Mouse (Mus musculus) neutrophil, adult 5-6 weeks (primary cell): ENCODE data around the gene Sigirr. TPM values are rescaled to one million over a fixed set of nuclear protein-coding genes. Genes with fewer than 3 reads are reported as not detected.

Experiments
- ATAC-seq: fragments of 151-379, 151-347 bp; 2 replicates; pipeline ENCODE4 v1.8.0; 2017; ENCODE audit warnings: mild to moderate bottlenecking, moderate TSS enrichment; ENCODE audit not compliant: insufficient number of reproducible peaks, poor library complexity, low FRiP score, severe bottlenecking; ENCODE audit errors: extremely low read depth
- total RNA-seq: library from RNA; stranded (forward); fragments of 200-1000 nt; gene quantifications from 2 replicates; pipeline ENCODE4 v1.2.3, GENCODE M21; 2017

Gene Sigirr
- total RNA-seq, 1 experiment from 2014 or later: 21.9 TPM

GRCm38 (mm10) chr7:141064576-141064975, 35.8 kb downstream of the Sigirr start:
- ATAC-seq: peak; percentile 14; the same call in 1 of the 2 replicates

- ATAC-seq: no peak
Measured at GRCm38 (mm10) chr7:141064175-141064574, 36.2 kb downstream of the Sigirr start.

GRCm38 (mm10) chr7:141063353-141063752, 37.0 kb downstream of the Sigirr start:
- no peak for ATAC-seq

- ATAC-seq: no peak
Measured at GRCm38 (mm10) chr7:141062525-141062924, 37.8 kb downstream of the Sigirr start.

DNA sequence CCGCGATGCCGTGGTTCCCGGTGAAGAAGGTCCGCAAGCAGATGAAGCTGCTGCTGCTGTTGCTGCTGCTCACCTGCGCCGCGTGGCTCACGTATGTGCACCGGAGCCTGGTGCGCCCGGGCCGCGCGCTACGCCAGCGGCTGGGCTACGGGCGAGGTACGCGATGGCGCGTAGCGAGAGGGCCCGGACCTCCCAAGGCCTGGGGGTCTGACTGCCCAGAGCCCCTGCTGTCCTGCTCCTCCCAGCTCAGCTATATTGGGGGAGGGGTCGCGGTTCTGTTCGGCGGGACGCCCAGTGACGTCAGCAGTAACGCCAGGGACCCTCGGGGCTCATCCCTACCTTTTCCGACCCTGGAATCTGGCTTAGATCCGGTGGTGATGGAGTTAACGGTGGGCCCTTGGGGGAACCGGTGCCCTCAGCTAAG, 39.1 kb downstream of the Sigirr start:
- ATAC-seq: no peak

DNA sequence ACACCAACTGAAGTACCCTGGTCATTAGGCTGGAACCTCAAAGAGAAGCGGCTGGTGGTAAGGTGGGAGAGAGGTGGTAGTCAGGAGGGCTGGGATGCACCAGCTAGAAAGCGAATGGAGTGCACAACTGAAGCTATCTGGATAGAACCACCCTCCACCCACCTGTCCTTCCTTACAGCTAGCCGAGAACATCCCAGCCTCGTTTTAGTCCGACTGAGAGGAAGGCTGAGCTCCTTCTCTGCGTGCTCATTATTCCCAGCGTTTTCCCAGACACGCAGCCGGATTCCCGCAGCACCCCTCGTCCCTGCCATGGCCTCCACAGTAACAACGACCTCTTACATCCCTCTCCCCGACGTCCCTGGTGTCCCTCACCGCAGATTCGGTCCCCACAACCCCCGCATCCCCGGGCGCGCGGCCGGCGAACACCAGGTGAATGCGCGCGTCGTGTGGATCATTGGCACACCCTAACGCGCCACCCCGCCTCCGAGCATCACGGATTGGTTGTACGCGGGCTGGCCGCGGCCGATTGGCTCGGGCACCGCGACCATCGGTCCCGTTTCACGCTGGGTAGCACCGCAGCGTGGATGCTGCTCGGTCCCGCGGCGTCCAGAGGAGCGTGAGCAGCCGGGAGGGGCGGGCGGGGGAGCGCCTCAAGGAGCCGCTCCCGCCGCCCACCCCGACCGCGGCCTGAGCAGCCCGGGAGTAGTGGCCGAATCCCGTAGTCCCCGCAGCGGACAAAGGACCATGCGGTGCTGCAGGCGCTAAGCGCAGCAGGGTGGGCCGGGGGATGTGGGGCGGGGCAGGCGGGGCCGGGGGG, 39.7 kb downstream of the Sigirr start, which contains the start of gene B4galnt4:
Gene B4galnt4, plus strand, starts transcription at position 679 of the 817 bp plus-strand sequence.
- ATAC-seq: no peak

- no peak for ATAC-seq
Measured at GRCm38 (mm10) chr7:141059929-141060328, 40.4 kb downstream of the Sigirr start.

GRCm38 (mm10) chr7:141058601-141059341, 41.6 kb downstream of the Sigirr start:
- ATAC-seq: no peak

- ATAC-seq: no peak
Measured at GRCm38 (mm10) chr7:141057541-141057940, 42.8 kb downstream of the Sigirr start.

DNA sequence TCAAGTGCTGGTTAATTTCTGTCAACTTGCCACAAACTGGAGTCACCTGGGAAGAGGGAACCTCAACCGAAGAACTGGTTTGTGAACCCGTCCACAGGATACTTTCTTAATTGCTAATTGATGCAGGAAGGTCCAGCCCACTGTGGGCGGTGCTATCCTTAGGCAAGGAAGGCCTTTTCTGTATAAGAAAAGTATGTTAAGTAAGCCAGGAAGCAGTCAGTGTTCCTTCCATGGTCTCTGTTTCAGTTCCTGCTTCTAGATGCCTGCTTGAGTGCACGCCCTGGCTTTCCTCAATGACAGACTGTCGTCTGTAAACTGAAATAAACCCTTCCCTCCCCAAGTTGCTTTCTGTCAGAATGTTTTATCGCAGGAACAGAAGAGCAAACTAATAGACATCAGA, 43.4 kb downstream of the Sigirr start:
- ATAC-seq: no peak

- no peak for ATAC-seq
Measured at GRCm38 (mm10) chr7:141055785-141056184, 44.6 kb downstream of the Sigirr start.

- no peak for ATAC-seq
Measured at GRCm38 (mm10) chr7:141052421-141052820, 48.0 kb downstream of the Sigirr start.

DNA sequence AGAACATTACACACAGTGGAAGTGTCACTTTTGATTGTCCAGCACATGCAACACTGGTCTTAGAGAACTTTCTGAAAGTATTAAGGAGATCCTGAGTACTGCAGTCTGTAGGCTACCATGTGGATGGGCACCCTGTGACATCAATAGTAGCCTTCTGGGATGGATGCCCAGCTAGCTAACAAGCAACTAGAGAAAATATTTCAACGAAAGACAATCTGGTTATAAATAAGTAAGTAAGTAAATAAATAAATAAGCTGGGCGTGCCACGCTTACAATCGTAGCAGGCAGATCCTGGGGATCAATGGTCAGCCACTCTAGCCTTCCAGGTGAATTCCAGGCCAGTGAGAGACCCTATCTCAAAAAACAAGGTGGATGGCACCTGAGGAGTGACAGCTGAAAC, 48.4 kb downstream of the Sigirr start:
- ATAC-seq: no peak

DNA sequence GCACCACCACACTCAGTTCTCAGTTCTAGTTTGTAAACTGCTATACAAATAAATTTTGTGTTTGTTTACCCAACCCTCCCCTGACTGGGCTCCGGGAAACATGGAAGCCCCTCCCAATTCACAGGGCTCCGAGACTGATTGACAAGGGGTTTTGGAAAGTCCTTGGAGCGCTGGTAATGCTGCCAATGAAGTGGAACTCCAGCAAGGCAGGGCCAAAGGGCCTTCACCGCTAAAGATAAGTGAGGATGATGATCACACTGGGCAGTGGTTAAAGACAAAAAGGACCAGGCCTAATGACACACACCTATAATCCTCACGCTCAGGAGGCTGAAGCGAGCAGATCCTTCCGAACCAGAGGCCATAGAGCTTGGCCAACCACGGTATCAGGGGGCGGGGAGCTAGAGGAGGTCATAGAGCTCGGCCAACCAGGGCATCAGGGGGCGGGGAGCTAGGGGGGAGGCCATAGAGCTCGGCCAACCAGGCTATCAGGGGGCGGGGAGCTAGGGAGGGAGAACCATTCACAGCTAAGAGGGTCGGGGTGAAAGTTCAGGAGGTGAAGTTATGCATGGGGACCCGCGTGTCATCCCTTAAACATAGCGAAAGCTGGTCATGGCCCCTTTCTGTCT, 49.2 kb downstream of the Sigirr start:
- ATAC-seq: no peak

DNA sequence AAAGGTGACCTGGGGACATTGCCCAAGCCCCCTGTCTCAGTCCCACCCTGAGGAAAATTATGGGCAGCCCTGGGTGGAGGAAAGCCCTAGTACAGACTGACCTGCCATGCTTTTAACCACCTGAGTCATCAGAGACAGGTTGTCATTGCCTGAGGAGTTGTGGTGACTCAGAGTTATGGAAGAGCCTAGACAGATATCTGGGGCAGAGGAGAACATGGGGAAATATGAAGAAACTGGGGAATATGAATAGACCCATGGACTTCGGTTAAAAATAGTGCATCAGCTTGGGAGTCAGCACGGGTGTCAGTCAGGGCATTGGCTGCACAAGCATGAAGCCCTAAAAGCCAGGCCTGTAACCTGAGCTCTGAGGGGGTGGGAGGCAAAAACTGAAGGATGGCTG, 51.0 kb downstream of the Sigirr start:
- no peak for ATAC-seq

- peak; percentile 88 for ATAC-seq
Measured at GRCm38 (mm10) chr7:141048226-141049218, 51.9 kb downstream of the Sigirr start.

DNA sequence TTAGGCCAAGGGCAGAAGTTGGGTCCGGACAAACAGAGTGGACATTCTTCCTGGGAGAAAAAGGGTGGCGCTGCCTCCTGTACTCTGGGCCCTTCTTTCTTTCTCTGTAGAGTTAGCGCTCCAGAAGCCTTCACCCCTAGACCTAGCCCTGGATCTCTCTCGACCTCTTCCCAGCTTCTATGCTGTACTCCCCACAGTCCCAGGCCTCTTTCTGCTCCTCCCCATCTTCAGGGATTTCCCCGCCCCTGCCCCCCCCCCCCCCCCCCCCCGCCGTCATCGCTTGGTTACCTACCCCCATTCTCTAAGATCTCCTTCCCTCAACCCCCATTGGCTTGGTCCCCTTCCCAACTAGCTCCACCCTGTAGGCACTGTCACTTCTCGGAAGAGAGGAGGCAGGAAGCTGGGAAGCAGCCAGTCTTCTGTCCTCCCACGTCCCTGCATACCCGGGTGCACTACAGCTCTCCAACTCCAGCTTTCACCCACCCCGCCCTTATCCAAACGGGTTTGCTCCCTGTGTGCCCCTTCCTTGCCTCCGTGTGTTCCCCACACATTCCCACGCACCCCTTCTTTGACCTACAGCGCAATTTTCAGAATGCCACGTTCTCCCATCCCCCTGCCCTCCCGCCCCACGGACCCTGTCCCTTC, 52.7 kb downstream of the Sigirr start:
- ATAC-seq: no peak

GRCm38 (mm10) chr7:141046931-141047580, 53.3 kb downstream of the Sigirr start:
- no peak for ATAC-seq
